Comparison of ENCODE assay signal across 27 mouse cellular contexts in the genomic region with DNA sequence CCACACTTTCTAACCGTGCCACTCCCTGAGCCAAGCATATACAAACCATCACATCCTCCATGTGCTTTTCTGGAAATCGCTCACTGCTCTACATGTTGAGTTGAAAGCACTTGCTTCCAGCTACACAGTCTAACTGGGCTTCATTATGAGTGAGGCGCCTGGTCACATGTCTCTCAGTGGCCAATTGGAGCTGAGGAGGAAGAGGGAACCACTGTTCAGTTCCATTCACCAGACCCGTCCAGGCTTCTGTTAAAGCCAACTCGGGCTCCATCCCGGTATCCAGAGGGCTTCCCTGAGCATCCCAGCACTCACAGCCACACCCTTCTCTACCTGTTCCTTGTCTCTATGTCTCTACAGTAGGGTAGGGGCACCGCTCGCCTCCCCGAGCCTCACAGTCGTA.
DNase-seq lines count a peak whose midpoint lies in the region; ATAC-seq and TF ChIP-seq lines count a peak whose summit lies in the region.
"Had no signal": no experiment of that assay in that cellular context is flagged by ENCODE, and none has a peak within 500 bp of the region (broad histone marks: within the 10 kb centered on the region; RNA-seq: fewer than 3 reads in every experiment).

No protein-coding gene starts in this region.

- DNase-seq in liver, embryonic 11.5 days (ENCODE audit: low spot score), result no peak
- no peak for DNase-seq in liver
- DNase-seq in c-Kit-positive CD71-positive TER-119-positive erythroid progenitor cells, embryonic 14.5 days (ENCODE audit: low spot score), result no peak
- DNase-seq in thymus, postnatal 36 days, result no peak
- no peak for DNase-seq in left cerebral cortex, postnatal 14 days (ENCODE audit: low spot score in 2 of 2)
- DNase-seq: adrenal gland, postnatal 25 days; cerebellum, adult 8-10 months; cerebellum, postnatal 25 days; gastrocnemius, postnatal 14 days; kidney, adult 9 months; kidney, postnatal 14 days; right cerebral cortex, postnatal 25 days had no signal

- H3K79me3 ChIP-seq in C2C12 (ENCODE audit: low read depth), result no peaks in the 10 kb centered on the region

- H3K79me2 ChIP-seq in C2C12 (ENCODE audit: control insufficient read depth, insufficient read depth), result no peaks in the 10 kb centered on the region

- ATAC-seq in liver, embryonic 11.5 days (replicated peaks; ENCODE audit: low FRiP score), result no peak; the same call in 1 of the 2 replicates
- peak; percentile 17 to 22; a peak in 1 of 4 replicates for ATAC-seq in hematopoietic stem cell, adult 5-6 weeks (replicated peaks in 1 of 2; ENCODE audit: insufficient read depth in 1 of 2, low FRiP score in 2 of 2, low TSS enrichment in 1 of 2, low read depth in 1 of 2, poor library complexity in 2 of 2, severe bottlenecking in 2 of 2)
- ATAC-seq: intestine, postnatal 0 days had no signal

- WGBS in liver, embryonic 11.5 days, result 73% methylated on average over 10 of the region's 10 CpGs

- no peaks in the 10 kb centered on the region for H3K27me3 ChIP-seq in liver, embryonic 11.5 days (replicated peaks; ENCODE audit: control insufficient read depth, insufficient read depth, low read length)
- H3K27me3 ChIP-seq in C2C12 (ENCODE audit: control insufficient read depth, insufficient read depth, insufficient read length), result no peaks in the 10 kb centered on the region
- H3K27me3 ChIP-seq in megakaryocyte, embryonic 14.5 days (replicated peaks), result no peaks in the 10 kb centered on the region
- H3K27me3 ChIP-seq: embryonic facial prominence, embryonic 15.5 days; forebrain, embryonic 12.5 days; hindbrain, embryonic 13.5 days; limb, embryonic 12.5 days; lung, embryonic 15.5 days; midbrain, embryonic 12.5 days; neural tube, embryonic 13.5 days had no signal

- intact Hi-C loops in left cerebral cortex, postnatal 14 days (cut with DNase I), result no loop called here

- peak overlapping the region; percentile 14; the same call in 1 of the 2 replicates for H3K4me2 ChIP-seq in liver, embryonic 11.5 days
- H3K4me2 ChIP-seq: embryonic facial prominence, embryonic 15.5 days; forebrain, embryonic 12.5 days; heart, embryonic 15.5 days; hindbrain, embryonic 13.5 days; limb, embryonic 12.5 days; lung, embryonic 15.5 days; midbrain, embryonic 12.5 days; neural tube, embryonic 13.5 days had no signal

- no peaks in the 10 kb centered on the region for H3K4me1 ChIP-seq in liver, embryonic 11.5 days (replicated peaks; ENCODE audit: control insufficient read depth, insufficient read depth, low read length)
- peaks cover 82% of the 10 kb centered on the region for H3K4me1 ChIP-seq in megakaryocyte, embryonic 14.5 days
- H3K4me1 ChIP-seq: limb, embryonic 12.5 days; neural tube, embryonic 13.5 days had no signal

- no peak overlapping the region for H3ac ChIP-seq in C2C12 (ENCODE audit: control insufficient read depth, insufficient read length, low read depth)

- no peak overlapping the region for H3K9ac ChIP-seq in liver, embryonic 11.5 days (ENCODE audit: low read depth, low read length)
- H3K9ac ChIP-seq: embryonic facial prominence, embryonic 15.5 days; forebrain, embryonic 12.5 days; heart, embryonic 15.5 days; hindbrain, embryonic 13.5 days; limb, embryonic 12.5 days; liver, embryonic 14.5 days; lung, embryonic 15.5 days; midbrain, embryonic 12.5 days; neural tube, embryonic 13.5 days had no signal

- no peak for TF ChIP-seq CTCF in C2C12 (IDR thresholded peaks at IDR 0.05; ENCODE audit: control insufficient read depth, insufficient read depth, insufficient read length)

- peaks cover 3% of the 10 kb centered on the region; the same call in 1 of the 2 replicates for H3K36me3 ChIP-seq in liver, embryonic 11.5 days (ENCODE audit: control insufficient read depth, insufficient read depth, low read length)
- peaks cover 19% of the 10 kb centered on the region for H3K36me3 ChIP-seq in C2C12 (ENCODE audit: control insufficient read depth, insufficient read depth)
- H3K36me3 ChIP-seq in megakaryocyte, embryonic 14.5 days (replicated peaks; ENCODE audit: low read length), result peaks cover 97% of the 10 kb centered on the region

- no peak overlapping the region for H3K4me3 ChIP-seq in liver, embryonic 11.5 days (ENCODE audit: low read depth, low read length)
- no peak overlapping the region for H3K4me3 ChIP-seq in C2C12 (ENCODE audit: insufficient read depth, poor library complexity, severe bottlenecking)
- H3K4me3 ChIP-seq in megakaryocyte, embryonic 14.5 days (replicated peaks), result peak overlapping the region; percentile 26
- H3K4me3 ChIP-seq: embryonic facial prominence, embryonic 10.5 days; embryonic facial prominence, embryonic 15.5 days; forebrain, embryonic 12.5 days; heart, embryonic 10.5 days; heart, embryonic 15.5 days; hindbrain, embryonic 13.5 days; limb, embryonic 12.5 days; lung, embryonic 15.5 days; midbrain, embryonic 12.5 days; neural tube, embryonic 13.5 days had no signal

- no peaks in the 10 kb centered on the region for H3K9me3 ChIP-seq in liver, embryonic 11.5 days (ENCODE audit: control insufficient read depth, low read length)
- H3K9me3 ChIP-seq in megakaryocyte, embryonic 14.5 days, result no peaks in the 10 kb centered on the region
- H3K9me3 ChIP-seq: embryonic facial prominence, embryonic 10.5 days; embryonic facial prominence, embryonic 15.5 days; forebrain, embryonic 12.5 days; heart, embryonic 10.5 days; heart, embryonic 15.5 days; hindbrain, embryonic 13.5 days; limb, embryonic 12.5 days; lung, embryonic 15.5 days; midbrain, embryonic 12.5 days; neural tube, embryonic 13.5 days had no signal

- no peak overlapping the region for H3K27ac ChIP-seq in liver, embryonic 11.5 days (ENCODE audit: low read depth, low read length)
- H3K27ac ChIP-seq: embryonic facial prominence, embryonic 10.5 days; embryonic facial prominence, embryonic 15.5 days; forebrain, embryonic 12.5 days; heart, embryonic 10.5 days; heart, embryonic 15.5 days; hindbrain, embryonic 13.5 days; limb, embryonic 12.5 days; liver, embryonic 14.5 days; lung, embryonic 15.5 days; midbrain, embryonic 12.5 days; neural tube, embryonic 13.5 days had no signal

TF ChIP-seq in C2C12, 6 proteins besides CTCF, POLR2A, EP300 and RAD21:
- TF ChIP-seq USF1 (IDR thresholded peaks at IDR 0.05; ENCODE audit: low read depth) (peak; percentile 44), MAX (IDR thresholded peaks at IDR 0.05) (no peak)
